Mouse (Mus musculus): ENCODE results near the gene Birc5.

DNA sequence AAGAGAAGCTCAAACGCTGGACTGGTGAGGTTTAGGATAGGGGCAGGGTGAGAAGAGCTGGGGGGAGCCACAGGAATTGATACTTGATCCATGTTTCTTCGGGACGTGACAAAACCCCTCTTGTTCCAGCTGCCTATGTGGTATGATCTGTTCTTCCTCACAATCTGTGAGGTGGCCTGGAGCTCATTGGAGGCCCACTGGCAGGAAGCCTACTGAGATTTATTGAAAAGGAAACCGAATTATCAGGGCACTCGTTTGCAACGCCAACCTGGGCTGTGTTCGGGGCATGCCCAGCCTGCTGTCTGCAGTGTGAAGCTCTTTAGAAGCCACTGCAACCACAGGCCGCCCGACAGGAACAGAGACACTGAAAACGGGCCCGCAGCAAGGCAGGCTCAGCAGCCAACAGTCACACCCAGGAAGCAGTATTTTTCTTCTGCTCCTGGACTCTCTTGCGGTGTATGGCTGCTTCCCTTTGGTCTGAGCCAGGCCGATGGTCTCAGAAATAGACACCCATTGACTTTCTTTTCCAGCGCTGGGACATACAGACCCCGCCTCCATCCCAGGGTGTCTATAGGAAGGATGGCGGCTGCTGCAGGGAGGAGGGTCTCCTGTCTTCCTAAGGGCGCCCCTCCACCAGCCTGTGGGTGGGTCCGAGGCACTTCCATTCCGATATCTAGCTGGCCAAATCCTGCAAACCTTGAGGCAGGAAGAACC is 623 bp upstream of the Birc5 start:
- TF ChIP-seq POLR2A (IDR thresholded peaks at IDR 0.05; ENCODE audit: control insufficient read depth, low read depth, low read length) (no peak), CTCF (IDR thresholded peaks at IDR 0.05; ENCODE audit: control insufficient read depth, insufficient read depth, insufficient replicate concordance, low read depth, low read length) (no peak)

Data from testis, adult 2 months (tissue).